Mouse (Mus musculus) kidney, adult 2 months (tissue): ENCODE data around the gene Oprl1. TPM values are rescaled to one million over a fixed set of nuclear protein-coding genes. Genes with fewer than 3 reads are reported as not detected.

Experiments
- DNase-seq: peaks from one replicate; pipeline ENCODE4 v3.0.0; 2021
- H3K27ac ChIP-seq: fragments of 200-500 bp; 2 replicates; pipeline ENCODE4 v1.5.1; 2012; ENCODE audit warnings: low read depth, low read length, control low read depth, inconsistent platforms; ENCODE audit not compliant: insufficient read depth
- H3K27me3 ChIP-seq: fragments of 200-500 bp; replicated peaks from 2 replicates; pipeline ENCODE4 v1.6.1; 2012; ENCODE audit warnings: mild to moderate bottlenecking, moderate library complexity, low read length, inconsistent platforms; ENCODE audit not compliant: control insufficient read depth, insufficient read depth
- H3K36me3 ChIP-seq: fragments of 200-500 bp; 2 replicates; pipeline ENCODE4 v1.6.1; 2012; ENCODE audit warnings: mild to moderate bottlenecking, moderate library complexity, low read length, inconsistent platforms; ENCODE audit not compliant: control insufficient read depth, insufficient read depth
- H3K4me1 ChIP-seq: fragments of 200-500 bp; 2 replicates; pipeline ENCODE4 v1.6.1; 2011; ENCODE audit warnings: low read length; ENCODE audit not compliant: control insufficient read depth, insufficient read depth
- H3K4me3 ChIP-seq: fragments of 200-500 bp; 2 replicates; pipeline ENCODE4 v1.5.1; 2011; ENCODE audit warnings: mild to moderate bottlenecking, low read depth, low read length, control low read depth; ENCODE audit not compliant: insufficient read depth
- CTCF ChIP-seq: fragments of 200-500 bp; conservative IDR thresholded peaks from 2 replicates; pipeline ENCODE4 v1.5.1; 2011; ENCODE audit warnings: low read depth, mild to moderate bottlenecking, control low read depth, low read length, moderate library complexity, mixed read lengths; ENCODE audit not compliant: insufficient read depth, insufficient read length
- POLR2A ChIP-seq: fragments of 200-500 bp; IDR thresholded peaks from one replicate; pipeline ENCODE4 v1.6.1; 2011; ENCODE audit warnings: low read depth, low read length, control low read depth
- WGBS: fragments of 180-500 bp; shearing (Covaris S2); methylation state at CpG from one replicate; pipeline ENCODE4 v1.1.7; 2018; 5-methylcytosine and 5-hydroxymethylcytosine counted together
- polyA plus RNA-seq: library from polyadenylated mRNA; depleted of rRNA; stranded (reverse); fragments of >200 nt; gene quantifications from 2 replicates; pipeline ENCODE4 v1.2.3, GENCODE M21; 2012

The Oprl1 gene
- polyA plus RNA-seq, 1 experiment: 0.27 TPM

- no peaks in the 10 kb centered on the region for H3K27me3 ChIP-seq
- no peak for DNase-seq
- no peaks in the 10 kb centered on the region for H3K4me1 ChIP-seq
- H3K36me3 ChIP-seq: no peaks in the 10 kb centered on the region
- H3K4me3 ChIP-seq: no peak overlapping the region
- H3K27ac ChIP-seq: no peak overlapping the region
- WGBS: 45% methylated on average over 3 of the region's 3 CpGs
- TF ChIP-seq POLR2A (no peak), CTCF (no peak)
These were observed 15.2 kb downstream of the Oprl1 start for GRCm38 (mm10) chr2:181730051-181730450.

DNA sequence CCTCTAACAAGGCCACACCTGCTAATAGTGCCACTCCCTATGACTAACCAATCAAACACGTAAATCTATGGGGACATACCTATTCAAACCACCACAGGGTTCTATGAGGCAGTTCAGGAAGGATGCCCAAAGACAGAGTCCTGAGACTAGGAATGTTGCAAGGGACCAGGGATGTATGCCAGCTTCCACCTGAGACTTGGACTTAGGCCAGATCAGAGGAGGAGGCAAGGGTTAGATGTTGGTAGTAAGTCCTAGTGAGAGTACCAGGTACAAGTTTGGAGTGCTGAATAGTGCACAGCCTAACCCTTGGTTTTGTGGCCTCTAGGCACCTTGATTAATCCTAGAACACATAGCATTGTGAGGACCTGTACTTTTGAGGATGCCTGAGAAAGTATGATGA is 37.8 kb downstream of the Oprl1 start:
- Histone ChIP-seq H3K4me3 (no peak overlapping the region), H3K27ac (no peak overlapping the region)
- DNase-seq: no peak

GRCm38 (mm10) chr2:181758147-181758725 is 43.4 kb downstream of the Oprl1 start:
- no peaks in the 10 kb centered on the region for H3K27me3 ChIP-seq
- no peaks in the 10 kb centered on the region for H3K36me3 ChIP-seq
- DNase-seq: no peak
- TF ChIP-seq CTCF (no peak), POLR2A (no peak)
- no peak overlapping the region for H3K27ac ChIP-seq
- 64% methylated on average over 2 of the region's 2 CpGs for WGBS
- H3K4me3 ChIP-seq: no peak overlapping the region
- H3K4me1 ChIP-seq: no peaks in the 10 kb centered on the region

More for the DNA sequence above, 37.8 kb downstream of the Oprl1 start:
- no peaks in the 10 kb centered on the region for H3K4me1 ChIP-seq
- no peaks in the 10 kb centered on the region for H3K36me3 ChIP-seq
- WGBS: 78% methylated on average over 1 of the region's 1 CpGs
- TF ChIP-seq CTCF (no peak), POLR2A (no peak)
- H3K27me3 ChIP-seq: no peaks in the 10 kb centered on the region

- H3K4me3 ChIP-seq: no peak overlapping the region
- WGBS: 50% methylated on average over 4 of the region's 4 CpGs
- H3K4me1 ChIP-seq: no peaks in the 10 kb centered on the region
- no peaks in the 10 kb centered on the region for H3K36me3 ChIP-seq
- no peak overlapping the region for H3K27ac ChIP-seq
- no peak for DNase-seq
- no peaks in the 10 kb centered on the region for H3K27me3 ChIP-seq
- TF ChIP-seq CTCF: no peak
- no peak for TF ChIP-seq POLR2A
These were observed 44.2 kb downstream of the Oprl1 start for GRCm38 (mm10) chr2:181759041-181759440.

DNA sequence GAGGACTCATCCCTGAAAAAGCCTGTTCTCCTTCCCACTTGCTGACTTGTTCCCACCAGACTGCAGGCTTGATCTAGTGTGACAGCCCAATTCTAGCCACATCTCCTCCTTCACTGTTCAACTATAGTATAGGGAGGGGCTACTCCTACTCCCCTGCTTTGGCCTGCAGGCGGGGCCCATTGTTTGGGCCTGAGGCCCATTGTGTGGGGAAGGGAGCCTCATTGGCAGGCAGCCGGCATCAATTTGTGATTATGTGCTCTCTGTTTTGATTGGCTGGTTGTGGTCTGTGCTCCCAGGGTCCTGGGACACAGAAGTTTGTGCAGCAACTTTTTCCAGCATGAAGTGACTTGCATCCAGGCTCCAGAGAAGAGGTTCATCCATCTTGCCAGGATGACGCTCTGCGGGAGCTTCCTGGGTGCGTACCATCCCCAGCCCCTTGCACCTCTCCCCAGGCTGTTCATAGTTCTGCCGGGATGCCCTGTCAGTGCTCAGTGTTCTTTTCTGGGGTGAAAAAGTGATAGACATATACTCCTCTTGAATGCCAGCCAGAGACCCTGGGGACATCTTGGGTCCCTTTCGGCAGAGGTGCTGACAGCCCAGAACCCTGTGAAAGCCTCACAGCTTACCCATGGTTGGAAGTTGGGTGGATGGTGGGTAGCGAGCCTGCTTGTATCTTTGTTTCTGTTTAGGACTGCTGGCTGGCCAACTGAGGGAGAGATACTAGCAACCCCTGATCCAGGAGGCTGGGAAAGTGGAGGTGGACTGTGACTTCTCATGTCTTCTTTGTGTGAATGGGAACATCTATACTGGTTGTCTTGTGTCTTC is 48.4 kb downstream of the Oprl1 start, which contains the start of gene Myt1:
Gene Myt1 (plus strand): TSS at position 327 of the 825 bp plus-strand sequence.
- no peaks in the 10 kb centered on the region for H3K36me3 ChIP-seq
- H3K27ac ChIP-seq: no peak within 1 kb of the TSS
- DNase-seq: no peak
- no peak for TF ChIP-seq CTCF
- H3K4me3 ChIP-seq: no peak within 1 kb of the TSS
- no peaks in the 10 kb centered on the region; the same call in 1 of the 2 replicates for H3K27me3 ChIP-seq
- 57% methylated on average over 8 of the region's 8 CpGs for WGBS
- no peaks in the 10 kb centered on the region for H3K4me1 ChIP-seq

GRCm38 (mm10) chr2:181763886-181764527 is 49.2 kb downstream of the Oprl1 start:
- no peak for TF ChIP-seq CTCF
- TF ChIP-seq POLR2A: no peak
- no peaks in the 10 kb centered on the region for H3K4me1 ChIP-seq
- WGBS: 32% methylated on average over 14 of the region's 14 CpGs

DNA sequence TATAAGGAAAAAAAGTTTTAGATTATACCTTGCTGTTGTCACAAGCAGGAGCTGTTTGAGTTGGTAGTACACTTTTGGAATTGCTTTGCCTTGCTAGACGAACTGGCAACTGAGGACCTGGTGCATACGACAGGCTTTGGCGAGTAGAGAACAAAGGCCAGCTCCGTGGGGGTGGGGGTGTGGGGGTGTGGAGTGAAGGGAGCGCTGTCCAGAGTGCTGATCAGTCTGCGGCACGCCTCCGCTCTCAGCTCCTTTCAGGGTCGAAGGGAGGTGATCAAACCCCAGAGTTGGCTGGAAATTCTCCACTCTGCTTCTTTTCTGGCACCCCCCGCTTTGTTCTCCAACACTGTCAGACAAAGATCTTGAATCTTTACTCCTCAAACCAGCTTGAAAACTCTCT is 49.8 kb downstream of the Oprl1 start:
- Histone ChIP-seq H3K4me1 (no peaks in the 10 kb centered on the region), H3K4me3 (no peak overlapping the region), H3K36me3 (no peaks in the 10 kb centered on the region), H3K27me3 (no peaks in the 10 kb centered on the region; the same call in 1 of the 2 replicates), H3K27ac (no peak overlapping the region)
- DNase-seq: peak; percentile 44
- 3% methylated on average over 10 of the region's 10 CpGs for WGBS
- TF ChIP-seq CTCF (no peak), POLR2A (no peak)

More at GRCm38 (mm10) chr2:181763886-181764527, 49.2 kb downstream of the Oprl1 start:
- Histone ChIP-seq H3K27me3 (no peaks in the 10 kb centered on the region; the same call in 1 of the 2 replicates), H3K36me3 (no peaks in the 10 kb centered on the region), H3K4me3 (no peak overlapping the region), H3K27ac (no peak overlapping the region)
- DNase-seq: no peak
